Mouse (Mus musculus) forebrain, embryonic 13.5 days (tissue): ENCODE measurements at regions not wholly inside any gene's neighbourhood (a gene's known extent, or its start where the extent isn't known, plus 50 kb on each side); places are given as distances from the start of the nearest gene placed in this dataset.

ENCODE experiments used
- ATAC-seq: fragments of 200-750 bp; cut with Nextera tagmentation; 2 replicates; pipeline ENCODE4 v1.8.0; 2017
- H3K27ac ChIP-seq: fragments of 300-500 bp; sonication (generic); 2 replicates; pipeline ENCODE4 v1.5.1; 2015; ENCODE audit warnings: inconsistent platforms, mild to moderate bottlenecking, moderate library complexity
- H3K27me3 ChIP-seq: fragments of 300-500 bp; sonication (generic); 2 replicates; pipeline ENCODE4 v1.6.1; 2015; ENCODE audit warnings: mild to moderate bottlenecking, inconsistent platforms
- H3K36me3 ChIP-seq: fragments of 300-500 bp; sonication (generic); 2 replicates; pipeline ENCODE4 v1.6.1; 2015; ENCODE audit warnings: mild to moderate bottlenecking, inconsistent platforms; ENCODE audit not compliant: poor library complexity, severe bottlenecking
- H3K4me1 ChIP-seq: fragments of 300-500 bp; sonication (generic); 2 replicates; pipeline ENCODE4 v1.6.1; 2015; ENCODE audit warnings: inconsistent platforms
- H3K4me2 ChIP-seq: fragments of 300-500 bp; sonication (generic); 2 replicates; pipeline ENCODE4 v1.6.1; 2015; ENCODE audit warnings: inconsistent platforms, mild to moderate bottlenecking, moderate library complexity
- H3K4me3 ChIP-seq: fragments of 300-500 bp; sonication (generic); 2 replicates; pipeline ENCODE4 v1.5.1; 2015; ENCODE audit warnings: mild to moderate bottlenecking, inconsistent platforms
- H3K9ac ChIP-seq: fragments of 300-500 bp; sonication (generic); 2 replicates; pipeline ENCODE4 v1.6.1; 2015; ENCODE audit warnings: mild to moderate bottlenecking, inconsistent platforms
- H3K9me3 ChIP-seq: fragments of 300-500 bp; sonication (generic); replicated peaks from 2 replicates; pipeline ENCODE4 v1.6.1; 2016; ENCODE audit warnings: inconsistent platforms
- WGBS: fragments of 180-500 bp; shearing (Covaris S2); methylation state at CpG from one replicate; pipeline ENCODE4 v1.1.7; 2015; 5-methylcytosine and 5-hydroxymethylcytosine counted together

DNA sequence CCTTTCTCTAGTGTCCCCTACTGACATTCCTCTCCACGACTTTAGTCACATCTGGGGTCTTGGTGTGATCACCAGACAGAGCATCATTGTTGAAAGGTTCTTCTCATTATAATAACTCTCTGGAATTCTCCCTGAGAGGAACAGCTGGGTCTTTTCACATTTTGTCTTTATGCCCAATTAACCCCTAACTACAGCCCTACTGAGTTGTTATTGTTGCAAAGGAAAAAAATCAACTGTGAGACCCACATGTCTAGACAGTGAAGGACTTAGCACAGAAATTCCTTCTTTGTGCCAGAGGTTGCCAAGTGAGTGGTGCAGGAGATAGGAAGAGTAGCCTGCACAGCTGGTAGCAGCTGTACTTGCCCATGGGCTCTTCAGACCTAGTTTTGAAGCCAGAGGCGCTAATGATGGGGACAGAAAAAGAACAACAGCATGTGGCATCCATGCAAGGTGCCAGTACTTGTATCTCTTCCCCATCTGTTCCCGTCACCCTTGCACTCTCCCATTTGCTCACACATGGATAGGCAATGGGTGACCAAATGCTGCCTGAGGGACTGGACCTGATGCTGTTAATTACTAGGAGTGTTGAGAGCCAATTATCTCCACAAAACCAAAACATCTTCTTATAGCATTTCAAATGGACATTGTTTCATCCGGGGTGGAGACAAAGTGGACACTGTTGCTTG, 189.1 kb downstream of the Olfm4 start:
- Histone ChIP-seq H3K9ac (no peak overlapping the region), H3K4me3 (no peak overlapping the region), H3K27me3 (no peaks in the 10 kb centered on the region), H3K36me3 (no peaks in the 10 kb centered on the region), H3K4me1 (peaks cover 31% of the 10 kb centered on the region), H3K27ac (peak overlapping the region; percentile 31; the same call in 1 of the 2 replicates), H3K4me2 (no peak overlapping the region), H3K9me3 (no peaks in the 10 kb centered on the region)
- ATAC-seq = peak; percentile 78
- WGBS = 22% methylated on average over 4 of the region's 4 CpGs

DNA sequence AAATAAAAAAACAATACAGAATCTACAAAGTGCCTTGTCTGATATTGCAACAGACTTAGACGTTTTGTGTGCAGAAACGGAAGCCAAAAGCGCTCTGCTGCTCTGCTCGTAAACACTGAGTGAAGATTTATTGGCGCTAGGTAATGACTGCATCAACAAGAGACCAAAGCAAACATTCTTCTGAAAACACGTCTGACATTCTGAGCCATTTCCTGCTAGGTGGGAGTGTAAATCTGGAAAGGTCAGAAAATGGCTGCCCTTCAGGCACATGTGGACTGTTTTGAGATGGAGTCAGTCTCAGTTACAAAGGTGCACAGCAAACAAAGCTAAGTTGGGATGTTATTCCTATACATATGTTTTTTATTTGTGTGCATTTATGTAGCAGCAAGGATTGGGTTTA, 192.6 kb downstream of the Olfm4 start:
- no peaks in the 10 kb centered on the region for H3K9me3 ChIP-seq
- H3K27me3 ChIP-seq = no peaks in the 10 kb centered on the region
- no peaks in the 10 kb centered on the region for H3K36me3 ChIP-seq
- H3K4me1 ChIP-seq = peaks cover 13% of the 10 kb centered on the region
- no peak overlapping the region for H3K9ac ChIP-seq
- H3K27ac ChIP-seq = no peak overlapping the region
- H3K4me3 ChIP-seq = no peak overlapping the region
- 79% methylated on average over 6 of the region's 6 CpGs for WGBS
- no peak for ATAC-seq
- no peak overlapping the region for H3K4me2 ChIP-seq

DNA sequence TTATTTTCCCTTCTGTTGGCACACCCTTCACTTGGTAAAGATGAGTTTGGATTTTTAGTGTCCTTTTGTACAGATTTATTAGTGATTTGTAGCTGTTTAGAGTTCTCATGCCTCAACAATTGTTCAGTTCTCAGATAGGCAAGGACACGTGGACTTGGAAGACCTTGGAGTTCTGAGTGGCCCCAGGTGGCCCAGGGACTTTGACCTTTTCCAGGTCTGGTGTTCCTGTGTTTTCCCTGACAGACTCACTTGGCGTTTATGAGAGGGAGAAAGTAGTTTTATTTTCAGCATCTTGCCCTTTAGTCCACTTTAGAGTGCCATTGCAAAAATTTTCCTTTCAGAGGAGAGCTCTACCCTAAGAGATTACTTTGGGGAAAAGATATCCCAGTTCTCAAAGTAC, 211.2 kb downstream of the Olfm4 start:
- WGBS = 22% methylated on average over 2 of the region's 2 CpGs
- H3K4me1 ChIP-seq = peaks cover 8% of the 10 kb centered on the region; the same call in 1 of the 2 replicates
- ATAC-seq = no peak
- H3K36me3 ChIP-seq = no peaks in the 10 kb centered on the region
- H3K27ac ChIP-seq = no peak overlapping the region
- H3K9ac ChIP-seq = no peak overlapping the region
- H3K4me2 ChIP-seq = no peak overlapping the region
- no peak overlapping the region for H3K4me3 ChIP-seq
- no peaks in the 10 kb centered on the region for H3K27me3 ChIP-seq
- no peaks in the 10 kb centered on the region for H3K9me3 ChIP-seq

DNA sequence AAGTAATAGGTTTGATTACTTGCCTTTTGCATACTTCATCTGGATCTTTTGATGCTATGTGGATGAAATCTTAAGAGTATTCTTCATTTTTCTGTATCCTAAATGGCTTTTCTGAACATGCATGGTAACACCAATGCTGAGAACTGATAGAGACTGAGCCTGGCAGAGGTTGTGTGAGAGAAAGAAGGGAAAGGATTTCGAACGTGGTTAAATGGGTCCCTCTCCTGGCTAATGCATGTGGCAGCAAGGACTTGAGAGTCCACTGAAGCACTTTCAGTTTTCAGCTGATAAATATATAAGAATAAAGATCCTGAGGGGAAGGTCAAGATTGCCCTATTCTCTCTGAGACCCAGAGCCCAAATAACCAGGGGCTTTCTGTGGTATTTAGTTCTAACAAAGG, 229.0 kb downstream of the Olfm4 start:
- Histone ChIP-seq H3K4me2 (no peak overlapping the region), H3K4me1 (peaks cover 6% of the 10 kb centered on the region; the same call in 1 of the 2 replicates), H3K9me3 (no peaks in the 10 kb centered on the region), H3K9ac (no peak overlapping the region), H3K36me3 (no peaks in the 10 kb centered on the region), H3K4me3 (no peak overlapping the region), H3K27ac (no peak overlapping the region), H3K27me3 (peaks cover 6% of the 10 kb centered on the region; the same call in 1 of the 2 replicates)
- 27% methylated on average over 2 of the region's 2 CpGs for WGBS
- ATAC-seq = peak; percentile 88

DNA sequence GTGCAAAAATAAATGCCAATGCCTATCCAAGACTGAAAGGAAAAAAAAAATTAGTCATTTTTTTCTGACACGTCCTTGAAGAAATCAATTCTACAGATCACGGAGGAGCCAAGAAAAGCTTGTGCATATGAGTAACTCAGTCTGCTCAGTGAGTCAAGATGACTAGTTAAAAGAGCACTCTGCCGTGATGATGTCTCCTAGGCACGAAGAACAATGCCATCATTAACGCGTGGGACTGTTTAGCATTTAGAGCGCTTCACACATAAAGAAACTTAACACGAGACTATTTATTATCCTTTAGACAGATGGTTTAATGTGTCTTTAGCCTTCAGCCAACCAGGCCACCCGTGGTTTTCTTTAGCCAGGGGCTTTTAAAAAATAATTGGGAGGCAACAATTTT, 229.8 kb downstream of the Olfm4 start:
- H3K4me1 ChIP-seq = peaks cover 6% of the 10 kb centered on the region; the same call in 1 of the 2 replicates
- no peak overlapping the region for H3K4me2 ChIP-seq
- H3K4me3 ChIP-seq = no peak overlapping the region
- ATAC-seq = no peak
- H3K36me3 ChIP-seq = no peaks in the 10 kb centered on the region
- WGBS = 31% methylated on average over 9 of the region's 9 CpGs
- H3K9me3 ChIP-seq = no peaks in the 10 kb centered on the region
- H3K27ac ChIP-seq = no peak overlapping the region
- H3K9ac ChIP-seq = no peak overlapping the region
- peaks cover 6% of the 10 kb centered on the region; the same call in 1 of the 2 replicates for H3K27me3 ChIP-seq

DNA sequence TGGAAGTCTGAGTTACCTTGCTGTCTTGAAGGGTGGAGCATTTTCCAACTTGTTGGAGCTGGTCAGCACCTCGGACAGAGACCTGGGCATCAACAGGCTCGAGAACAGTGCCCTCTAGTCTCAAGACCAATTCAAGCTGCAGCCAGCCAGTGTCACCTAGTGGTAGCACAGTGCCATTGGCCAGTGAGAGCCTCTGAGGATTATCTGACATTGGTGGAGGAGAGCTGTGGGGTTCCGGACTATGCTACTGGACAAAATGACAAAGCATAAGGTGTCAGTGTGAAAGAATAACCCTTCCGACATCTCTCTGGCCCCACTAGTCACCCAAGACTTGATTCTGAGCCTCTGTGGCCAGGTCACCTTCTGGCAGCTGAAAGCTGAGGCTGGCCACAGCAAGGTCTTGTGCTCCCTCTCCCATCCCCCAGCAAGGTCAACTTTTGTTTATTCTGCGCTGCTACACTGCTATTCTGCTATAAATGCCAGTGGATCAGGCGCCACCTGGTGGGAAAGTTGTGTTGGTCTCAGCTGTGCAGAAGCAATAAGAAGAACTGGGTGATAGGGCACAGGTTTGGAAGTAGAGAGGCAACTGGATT, 232.2 kb downstream of the Olfm4 start:
- Histone ChIP-seq H3K36me3 (no peaks in the 10 kb centered on the region), H3K9ac (no peak overlapping the region), H3K4me1 (peaks cover 6% of the 10 kb centered on the region; the same call in 1 of the 2 replicates), H3K27ac (no peak overlapping the region), H3K9me3 (no peaks in the 10 kb centered on the region), H3K27me3 (peaks cover 6% of the 10 kb centered on the region; the same call in 1 of the 2 replicates), H3K4me3 (no peak overlapping the region), H3K4me2 (no peak overlapping the region)
- ATAC-seq = peak; percentile 73
- 10% methylated on average over 6 of the region's 6 CpGs for WGBS

DNA sequence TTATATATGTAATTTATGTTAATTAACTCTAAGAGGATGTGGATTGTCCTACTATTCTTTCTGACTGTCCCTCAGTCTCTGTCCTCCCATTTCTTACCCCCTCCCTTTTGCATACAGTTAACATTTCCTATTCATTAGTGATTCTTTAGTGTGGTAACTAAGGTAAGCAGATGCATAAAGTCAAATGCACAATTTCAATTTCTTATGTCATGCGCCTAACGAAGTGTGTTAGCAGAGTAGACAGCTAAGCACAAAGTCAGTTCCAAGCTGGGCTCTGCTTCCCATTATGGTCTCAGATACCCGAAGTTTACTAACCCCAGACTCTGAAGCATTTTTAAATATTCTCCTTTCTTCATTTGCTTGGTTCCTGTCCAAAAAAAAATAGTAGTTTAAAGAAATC, 248.2 kb downstream of the Olfm4 start:
- Histone ChIP-seq H3K4me3 (no peak overlapping the region), H3K36me3 (no peaks in the 10 kb centered on the region), H3K9me3 (no peaks in the 10 kb centered on the region), H3K9ac (no peak overlapping the region), H3K4me2 (no peak overlapping the region), H3K4me1 (no peaks in the 10 kb centered on the region), H3K27me3 (no peaks in the 10 kb centered on the region), H3K27ac (no peak overlapping the region)
- 86% methylated on average over 3 of the region's 3 CpGs for WGBS
- ATAC-seq = no peak

DNA sequence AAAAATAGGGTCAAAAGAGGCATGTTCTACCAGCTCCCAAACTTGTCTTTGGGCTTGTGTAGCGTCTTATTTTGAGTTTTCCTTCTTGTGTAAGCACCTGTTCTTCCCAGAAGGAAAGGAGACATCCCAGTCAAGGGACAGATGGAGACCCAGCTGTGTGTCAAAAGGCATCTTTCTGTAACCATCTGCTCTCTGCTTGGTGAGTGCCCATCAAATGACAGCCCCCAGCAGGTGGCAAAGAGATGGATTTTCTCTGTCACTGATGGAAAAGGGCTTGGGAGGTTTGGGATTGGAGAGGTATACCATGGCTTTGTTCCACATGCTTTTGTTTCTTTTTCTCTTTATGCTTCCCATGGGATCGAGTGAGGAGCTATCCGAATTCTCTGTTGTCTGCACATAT, 249.1 kb downstream of the Olfm4 start:
- H3K27ac ChIP-seq = no peak overlapping the region
- no peaks in the 10 kb centered on the region for H3K4me1 ChIP-seq
- no peak overlapping the region for H3K9ac ChIP-seq
- H3K9me3 ChIP-seq = no peaks in the 10 kb centered on the region
- no peak overlapping the region for H3K4me2 ChIP-seq
- H3K4me3 ChIP-seq = no peak overlapping the region
- no peaks in the 10 kb centered on the region for H3K27me3 ChIP-seq
- WGBS = 62% methylated on average over 3 of the region's 3 CpGs
- H3K36me3 ChIP-seq = no peaks in the 10 kb centered on the region
- no peak for ATAC-seq

DNA sequence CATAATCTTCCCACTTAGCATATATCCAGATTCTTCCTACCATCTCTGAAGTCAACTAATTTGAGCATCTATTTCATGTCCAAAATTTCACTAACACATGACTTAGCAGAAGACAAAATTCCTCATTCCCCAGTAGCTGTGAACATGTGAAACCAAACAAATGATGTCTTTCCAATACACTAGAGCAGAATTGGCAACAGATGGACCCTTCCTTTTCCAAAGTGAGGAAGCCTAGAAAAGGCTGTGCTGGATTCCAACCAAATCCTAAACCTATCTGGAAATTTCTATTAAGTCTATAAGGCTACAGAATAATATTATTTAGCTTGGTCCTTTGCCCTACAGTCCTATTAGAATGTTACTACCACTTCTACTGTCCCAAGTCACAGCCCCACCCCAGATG, 253.3 kb downstream of the Olfm4 start:
- H3K4me1 ChIP-seq = no peaks in the 10 kb centered on the region
- no peak overlapping the region for H3K9ac ChIP-seq
- no peaks in the 10 kb centered on the region for H3K9me3 ChIP-seq
- peak; percentile 48; the same call in 1 of the 2 replicates for ATAC-seq
- H3K4me2 ChIP-seq = no peak overlapping the region
- no peak overlapping the region for H3K27ac ChIP-seq
- H3K36me3 ChIP-seq = no peaks in the 10 kb centered on the region
- no peaks in the 10 kb centered on the region for H3K27me3 ChIP-seq
- H3K4me3 ChIP-seq = no peak overlapping the region

DNA sequence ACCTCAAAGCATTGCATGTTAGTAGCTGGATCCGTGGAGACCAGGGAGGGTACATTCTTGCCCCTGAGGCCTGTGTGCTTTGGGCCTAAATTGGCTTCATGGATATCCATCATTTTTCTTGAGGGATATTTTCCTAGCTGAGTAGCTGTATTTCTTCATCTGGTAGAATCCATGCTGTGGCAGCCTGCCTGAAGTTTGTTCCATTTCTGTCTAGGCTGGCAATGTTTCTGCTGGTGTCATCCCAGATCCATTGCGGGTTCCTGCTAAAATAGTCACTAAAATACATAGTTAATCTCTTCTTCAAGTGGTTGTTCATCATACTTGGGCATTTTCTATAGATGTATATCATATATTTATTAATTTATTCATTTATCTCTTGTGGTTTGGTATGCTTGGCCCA, 253.7 kb downstream of the Olfm4 start:
- H3K9me3 ChIP-seq = no peaks in the 10 kb centered on the region
- no peaks in the 10 kb centered on the region for H3K27me3 ChIP-seq
- H3K4me1 ChIP-seq = no peaks in the 10 kb centered on the region
- H3K27ac ChIP-seq = no peak overlapping the region
- no peak overlapping the region for H3K4me2 ChIP-seq
- H3K36me3 ChIP-seq = no peaks in the 10 kb centered on the region
- no peak; the same call in 1 of the 2 replicates for ATAC-seq
- WGBS = 84% methylated on average over 2 of the region's 2 CpGs
- no peak overlapping the region for H3K4me3 ChIP-seq
- no peak overlapping the region for H3K9ac ChIP-seq

DNA sequence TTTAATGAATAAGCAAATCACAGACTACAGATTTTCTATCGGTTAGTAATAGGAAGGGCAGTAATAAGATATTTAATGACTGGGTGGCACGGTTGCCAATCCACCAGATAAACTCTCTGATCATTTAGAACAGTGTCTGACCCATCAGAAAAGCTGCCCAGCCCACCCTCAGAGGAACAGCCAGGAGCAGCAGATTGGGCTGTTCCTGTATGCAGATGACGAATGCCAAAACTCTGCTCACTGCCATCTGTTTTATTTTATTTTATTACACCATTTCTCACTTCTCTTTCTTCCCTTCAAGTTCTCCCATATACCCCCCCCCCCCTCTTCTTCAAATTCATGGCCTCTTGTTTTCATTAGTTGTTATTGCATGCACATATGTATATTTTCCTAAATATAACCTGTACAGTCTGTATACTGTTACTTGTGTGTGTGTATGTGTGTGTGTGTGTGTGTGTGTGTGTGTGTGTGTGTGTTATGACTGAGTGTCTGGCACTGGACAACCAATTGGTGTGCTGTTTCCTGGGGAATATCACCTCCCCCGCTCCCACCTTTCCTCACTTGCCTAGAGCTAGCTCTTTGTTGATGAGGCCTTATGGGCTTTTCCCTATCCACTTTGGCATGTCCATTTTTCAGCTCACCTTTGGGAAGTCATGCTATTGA, 260.9 kb downstream of the Olfm4 start:
- no peaks in the 10 kb centered on the region for H3K9me3 ChIP-seq
- H3K4me3 ChIP-seq = no peak overlapping the region
- no peak overlapping the region for H3K27ac ChIP-seq
- no peaks in the 10 kb centered on the region for H3K27me3 ChIP-seq
- no peak overlapping the region for H3K9ac ChIP-seq
- H3K4me1 ChIP-seq = 0 out of 2 replicates have a peak, but pooled peaks cover 7% of the 10 kb centered on the region
- WGBS = 87% methylated on average over 4 of the region's 4 CpGs
- H3K4me2 ChIP-seq = no peak overlapping the region
- H3K36me3 ChIP-seq = no peaks in the 10 kb centered on the region
- peak; percentile 52; the same call in 1 of the 2 replicates for ATAC-seq

DNA sequence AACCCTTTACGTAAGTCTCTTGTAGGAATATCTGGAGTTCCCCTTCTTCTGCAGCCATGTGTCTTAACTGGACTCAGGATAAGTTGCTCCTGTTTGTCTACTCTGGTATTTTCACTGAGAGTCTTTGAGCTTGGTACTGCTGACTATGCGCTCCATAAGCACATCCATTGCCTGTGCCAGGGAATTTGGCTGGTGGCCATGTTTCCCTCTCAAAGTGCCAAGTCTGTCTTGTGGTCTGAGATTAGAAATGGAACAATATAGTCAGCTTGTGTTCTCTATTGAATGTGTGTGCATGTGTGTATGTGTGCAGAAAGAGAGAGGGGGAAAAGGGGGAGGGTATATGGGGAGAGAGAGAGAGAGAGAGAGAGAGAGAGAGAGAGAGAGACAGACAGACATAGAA, 263.7 kb downstream of the Olfm4 start:
- no peak overlapping the region for H3K4me3 ChIP-seq
- H3K4me2 ChIP-seq = no peak overlapping the region
- H3K9ac ChIP-seq = no peak overlapping the region
- 65% methylated on average over 2 of the region's 2 CpGs for WGBS
- H3K4me1 ChIP-seq = 0 out of 2 replicates have a peak, but pooled peaks cover 7% of the 10 kb centered on the region
- peak; percentile 88 for ATAC-seq
- no peaks in the 10 kb centered on the region for H3K27me3 ChIP-seq
- no peak overlapping the region for H3K27ac ChIP-seq
- no peaks in the 10 kb centered on the region for H3K36me3 ChIP-seq
- no peaks in the 10 kb centered on the region for H3K9me3 ChIP-seq
